Mouse (Mus musculus) layer of hippocampus, adult 6 months (tissue): ENCODE measurements around the gene Olfr520. TPM values are rescaled to one million over a fixed set of nuclear protein-coding genes. Genes with fewer than 3 reads are reported as not detected.

Experiments used
- long read RNA-seq, 2 experiments: library from polyadenylated mRNA; unstranded; transcript quantifications; one replicate each; pipeline ENCODE4 v2.0.0; 2019 to 2020
- polyA plus RNA-seq: library from polyadenylated mRNA; unstranded; fragments of <200 nt; fragmentation: Nextera tagmentation; gene quantifications from 2 replicates; pipeline ENCODE4 v1.2.3, GENCODE M21; 2021

Olfr520 gene
- not detected in 2 replicates for polyA plus RNA-seq
- long read RNA-seq, experiment 1, result 0 reads
- long read RNA-seq, experiment 2, result 0 reads

DNA sequence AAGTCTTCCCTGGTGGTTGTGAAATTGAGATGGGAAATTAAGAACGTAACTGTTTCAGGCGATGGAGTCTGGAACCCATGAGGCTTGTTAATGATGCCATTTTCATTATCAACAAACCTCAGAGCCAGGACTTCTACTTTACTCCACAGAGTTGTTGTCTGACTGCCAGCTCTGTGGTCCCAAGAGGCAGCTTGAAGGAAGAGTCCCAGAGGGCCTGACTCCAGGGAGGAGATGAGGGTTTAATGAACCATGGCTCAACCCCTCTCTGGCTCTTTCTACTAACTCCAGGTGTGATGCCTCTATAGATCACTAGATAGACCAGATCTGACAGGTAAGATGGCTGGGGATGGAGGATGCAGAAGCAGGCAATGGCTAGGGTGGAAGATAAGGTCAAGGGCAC is at the start of gene Olfr520:
TSS of gene Olfr520 (plus strand) at position 301 of the 400 bp plus-strand sequence.

GRCm38 (mm10) chr7:99711166-99711565 is 18.9 kb upstream of the Olfr520 start, which contains the start of gene Slco2b1:
TSS of gene Slco2b1 (minus strand) at chr7:99711340.

DNA sequence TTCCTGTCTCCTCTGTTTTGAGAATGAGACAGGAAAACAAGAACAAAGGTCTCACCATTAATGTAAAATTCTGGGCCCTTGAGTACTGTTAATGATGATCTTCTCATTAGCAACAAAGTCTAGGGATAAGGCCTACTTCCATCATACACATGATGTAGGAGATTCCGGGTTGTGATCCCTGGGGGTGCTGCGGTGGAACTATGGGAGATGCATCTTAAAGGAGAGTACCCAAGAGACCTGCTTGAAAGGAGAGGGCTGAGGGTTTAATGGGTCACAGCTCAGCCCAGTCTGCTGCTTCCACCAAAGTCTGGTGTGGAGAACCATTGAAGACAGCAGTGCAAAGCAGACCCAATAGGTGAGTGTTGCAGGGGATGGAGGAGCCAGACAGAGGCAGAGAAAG is 33.1 kb downstream of the Olfr520 start, which contains the start of gene Olfr521:
TSS of gene Olfr521 (plus strand) at position 301 of the 400 bp plus-strand sequence.

Other genes with a start within 250 kb of the Olfr520 start
- gene Rps3, start 246.5 kb upstream of the Olfr520 start, polyA plus RNA-seq, result 718 and 807 TPM in 2 replicates
- 15.5 and 15.8 TPM in 2 replicates for gene Arrb1, start 194.8 kb upstream of the Olfr520 start, polyA plus RNA-seq
- gene Tpbgl, start 103.2 kb upstream of the Olfr520 start, polyA plus RNA-seq, result 2.4 and 3.0 TPM in 2 replicates
- gene Slco2b1, start 18.9 kb upstream of the Olfr520 start, polyA plus RNA-seq, result 5.2 TPM in 2 replicates
- not detected in 2 replicates for gene Olfr521, start 33.2 kb downstream of the Olfr520 start, polyA plus RNA-seq
- gene Neu3, start 98.1 kb downstream of the Olfr520 start, polyA plus RNA-seq, result 1.6 and 1.8 TPM in 2 replicates
- gene Xrra1, start 128.8 kb downstream of the Olfr520 start, polyA plus RNA-seq, result 1.0 and 1.3 TPM in 2 replicates
- 217 and 231 TPM in 2 replicates for gene Spcs2, start 133.2 kb downstream of the Olfr520 start, polyA plus RNA-seq